Mouse (Mus musculus) lung, embryonic 14.5 days (tissue): ENCODE measurements around the gene Xrcc3. TPM values are rescaled to one million over a fixed set of nuclear protein-coding genes. Genes with fewer than 3 reads are reported as not detected.

Source experiments
- ATAC-seq: fragments of 200-750 bp; cut with Nextera tagmentation; 2 replicates; pipeline ENCODE4 v1.8.0; 2017; ENCODE audit warnings: mild to moderate bottlenecking, moderate TSS enrichment, moderate library complexity; ENCODE audit not compliant: insufficient read depth
- DNase-seq: peaks from one replicate; pipeline ENCODE4 v3.0.0-alpha.2; 2015
- H3K27ac ChIP-seq: fragments of 300-500 bp; sonication (generic); 2 replicates; pipeline ENCODE4 v1.5.1; 2014; ENCODE audit warnings: low read depth, mild to moderate bottlenecking, moderate library complexity
- H3K27me3 ChIP-seq: fragments of 300-500 bp; sonication (generic); 2 replicates; pipeline ENCODE4 v1.6.1; 2014; ENCODE audit warnings: low read length, control low read depth; ENCODE audit not compliant: insufficient read depth
- H3K36me3 ChIP-seq: fragments of 300-500 bp; sonication (generic); 2 replicates; pipeline ENCODE4 v1.6.1; 2014; ENCODE audit warnings: control low read depth; ENCODE audit not compliant: insufficient read depth
- H3K4me1 ChIP-seq: fragments of 300-500 bp; sonication (generic); 2 replicates; pipeline ENCODE4 v1.6.1; 2014; ENCODE audit warnings: antibody characterized with exemption, control low read depth; ENCODE audit not compliant: insufficient read depth
- H3K4me2 ChIP-seq: fragments of 300-500 bp; sonication (generic); 2 replicates; pipeline ENCODE4 v1.6.1; 2014; ENCODE audit warnings: mild to moderate bottlenecking
- H3K4me3 ChIP-seq: fragments of 300-500 bp; sonication (generic); 2 replicates; pipeline ENCODE4 v1.5.1; 2014; ENCODE audit warnings: low read depth, low read length
- H3K9ac ChIP-seq: fragments of 300-500 bp; sonication (generic); 2 replicates; pipeline ENCODE4 v1.6.1; 2014
- H3K9me3 ChIP-seq: fragments of 300-500 bp; sonication (generic); 2 replicates; pipeline ENCODE4 v1.6.1; 2016; ENCODE audit warnings: low read depth, low read length, control low read depth
- CTCF ChIP-seq: IDR thresholded peaks from 2 replicates; pipeline ENCODE4 v1.5.1; 2016; ENCODE audit warnings: antibody characterized with exemption, low read depth
- WGBS: fragments of 180-500 bp; shearing (Covaris S2); extraction: QIAGEN DNeasy Blood & Tissue Kit; methylation state at CpG from one replicate; pipeline ENCODE4 v1.1.7; 2014; 5-methylcytosine and 5-hydroxymethylcytosine counted together
- polyA plus RNA-seq: library from polyadenylated mRNA; unstranded; fragments of >200 nt; fragmentation: Nextera tagmentation; extraction: Ambion mirVana; gene quantifications from 2 replicates; pipeline ENCODE4 v1.2.1, GENCODE M21; 2014

Gene Xrcc3
- polyA plus RNA-seq, 1 experiment from 2014 or later = 15.7 TPM

DNA sequence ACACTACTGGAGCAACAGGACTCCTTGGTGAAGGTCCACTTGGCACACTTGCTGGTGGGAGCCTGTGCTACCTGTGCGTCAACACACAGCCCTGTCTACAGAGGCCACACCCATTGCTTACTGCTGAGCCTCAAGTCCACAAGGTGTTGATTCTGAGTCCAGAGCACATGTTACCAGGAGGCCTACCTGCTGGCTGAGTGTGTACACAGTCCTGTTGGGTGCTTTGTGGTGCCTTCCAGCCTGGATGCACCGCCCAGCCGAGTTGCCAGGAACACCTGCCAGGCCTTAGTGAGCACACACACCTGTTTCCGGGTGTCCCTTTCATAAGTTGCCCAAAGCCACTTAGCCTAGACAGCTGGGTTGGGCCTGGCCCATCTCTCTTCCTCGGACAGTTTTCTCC is 10.1 kb downstream of the Xrcc3 start:
- Histone ChIP-seq H3K4me3 (no peak overlapping the region), H3K27ac (no peak overlapping the region), H3K36me3 (peaks cover 97% of the 10 kb centered on the region), H3K4me1 (no peaks in the 10 kb centered on the region), H3K27me3 (no peaks in the 10 kb centered on the region), H3K9ac (no peak overlapping the region), H3K9me3 (no peaks in the 10 kb centered on the region), H3K4me2 (no peak overlapping the region)
- no peak; the same call in 1 of the 2 replicates for ATAC-seq
- WGBS = 74% methylated on average over 5 of the region's 5 CpGs
- DNase-seq = no peak
- no peak for TF ChIP-seq CTCF

DNA sequence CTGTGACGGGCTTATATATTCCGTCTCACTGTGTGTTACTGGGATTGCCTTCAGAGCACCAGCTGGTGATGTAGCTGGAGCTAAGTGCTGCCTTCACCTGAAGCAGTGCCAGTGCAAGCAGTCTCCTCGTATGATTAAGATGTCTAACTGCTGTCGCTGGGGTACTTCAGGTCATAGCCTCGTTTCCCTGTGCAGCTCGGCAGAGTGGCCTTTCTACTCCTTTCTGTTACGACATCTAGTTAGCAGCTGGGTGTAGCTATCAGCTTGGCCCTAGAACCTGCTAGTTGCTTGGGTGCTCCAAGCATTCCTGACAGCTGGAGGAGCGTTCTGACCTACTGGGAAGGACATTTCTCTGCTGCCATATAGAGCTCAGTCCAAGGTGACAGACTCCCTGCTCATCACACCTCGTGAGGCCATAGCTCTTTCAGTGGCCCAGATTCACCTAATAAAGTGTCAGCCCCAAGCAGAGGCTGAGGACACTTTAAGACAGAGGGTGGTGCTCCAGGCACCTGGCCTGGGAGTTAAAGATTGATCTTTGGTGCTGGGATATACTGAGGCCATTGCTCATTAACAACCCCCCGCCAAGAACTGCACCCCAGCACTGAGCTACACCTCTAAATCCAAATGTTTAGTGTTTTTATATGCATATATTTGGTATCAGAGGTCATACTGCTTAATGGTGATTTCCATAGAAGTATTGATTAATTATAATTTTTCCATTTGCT is 13.1 kb downstream of the Xrcc3 start:
- 80% methylated on average over 10 of the region's 10 CpGs for WGBS
- no peak overlapping the region for H3K4me2 ChIP-seq
- H3K9me3 ChIP-seq = no peaks in the 10 kb centered on the region
- no peak overlapping the region for H3K9ac ChIP-seq
- ATAC-seq (no peak), DNase-seq (no peak)
- H3K27ac ChIP-seq = no peak overlapping the region
- no peak overlapping the region for H3K4me3 ChIP-seq
- TF ChIP-seq CTCF = no peak
- no peaks in the 10 kb centered on the region for H3K4me1 ChIP-seq
- no peaks in the 10 kb centered on the region for H3K27me3 ChIP-seq
- peaks cover 96% of the 10 kb centered on the region for H3K36me3 ChIP-seq

DNA sequence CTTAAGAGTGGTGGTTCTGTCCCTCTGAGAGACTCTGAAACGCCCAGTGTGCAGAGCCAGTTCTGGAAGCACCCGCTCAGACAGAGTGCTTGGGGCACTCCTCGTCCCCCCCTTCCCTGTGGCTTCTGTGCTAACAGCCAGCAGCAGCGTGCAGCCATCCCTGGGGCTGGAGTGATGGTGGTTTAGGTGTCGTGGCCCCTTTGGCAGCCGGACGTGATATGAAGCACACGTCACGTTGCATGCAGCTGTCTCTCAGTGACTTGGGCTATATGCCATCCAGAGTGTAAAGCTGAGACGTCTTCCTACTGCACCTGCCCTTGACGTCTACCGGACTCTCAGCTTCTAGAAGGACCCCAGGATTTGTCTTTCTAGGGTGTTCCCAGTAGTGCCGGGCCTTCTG is 15.2 kb downstream of the Xrcc3 start:
- no peak for TF ChIP-seq CTCF
- DNase-seq (no peak), ATAC-seq (no peak)
- Histone ChIP-seq H3K9me3 (no peaks in the 10 kb centered on the region), H3K27ac (no peak overlapping the region), H3K9ac (no peak overlapping the region), H3K4me1 (no peaks in the 10 kb centered on the region), H3K36me3 (peaks cover 96% of the 10 kb centered on the region), H3K4me3 (no peak overlapping the region), H3K27me3 (no peaks in the 10 kb centered on the region), H3K4me2 (no peak overlapping the region)
- WGBS = 90% methylated on average over 13 of the region's 13 CpGs

DNA sequence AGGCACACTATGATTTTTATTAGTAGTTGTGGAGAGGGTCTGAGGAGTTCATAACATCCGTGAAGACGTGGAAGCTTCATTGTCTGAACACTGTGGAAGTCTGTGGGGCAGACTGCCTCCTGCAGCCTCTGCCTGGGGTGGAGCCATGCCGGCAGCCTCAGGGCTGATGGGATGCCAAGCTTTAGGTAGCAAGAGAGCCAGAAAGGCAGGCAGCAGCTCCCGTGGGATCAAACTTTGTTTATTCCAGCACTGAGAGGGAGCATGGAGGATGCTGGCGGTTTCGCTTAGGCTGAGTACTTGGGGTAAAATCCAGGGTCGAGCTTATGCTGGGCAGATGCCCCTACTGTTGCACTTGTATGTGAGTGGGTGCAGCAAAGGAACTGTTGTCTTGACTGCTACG is 16.4 kb downstream of the Xrcc3 start:
- Histone ChIP-seq H3K9ac (no peak overlapping the region), H3K4me2 (no peak overlapping the region), H3K27ac (no peak overlapping the region), H3K4me3 (no peak overlapping the region), H3K36me3 (peaks cover 96% of the 10 kb centered on the region), H3K9me3 (no peaks in the 10 kb centered on the region), H3K27me3 (no peaks in the 10 kb centered on the region), H3K4me1 (no peaks in the 10 kb centered on the region)
- WGBS = 81% methylated on average over 8 of the region's 8 CpGs
- ATAC-seq (no peak), DNase-seq (no peak)
- no peak for TF ChIP-seq CTCF

DNA sequence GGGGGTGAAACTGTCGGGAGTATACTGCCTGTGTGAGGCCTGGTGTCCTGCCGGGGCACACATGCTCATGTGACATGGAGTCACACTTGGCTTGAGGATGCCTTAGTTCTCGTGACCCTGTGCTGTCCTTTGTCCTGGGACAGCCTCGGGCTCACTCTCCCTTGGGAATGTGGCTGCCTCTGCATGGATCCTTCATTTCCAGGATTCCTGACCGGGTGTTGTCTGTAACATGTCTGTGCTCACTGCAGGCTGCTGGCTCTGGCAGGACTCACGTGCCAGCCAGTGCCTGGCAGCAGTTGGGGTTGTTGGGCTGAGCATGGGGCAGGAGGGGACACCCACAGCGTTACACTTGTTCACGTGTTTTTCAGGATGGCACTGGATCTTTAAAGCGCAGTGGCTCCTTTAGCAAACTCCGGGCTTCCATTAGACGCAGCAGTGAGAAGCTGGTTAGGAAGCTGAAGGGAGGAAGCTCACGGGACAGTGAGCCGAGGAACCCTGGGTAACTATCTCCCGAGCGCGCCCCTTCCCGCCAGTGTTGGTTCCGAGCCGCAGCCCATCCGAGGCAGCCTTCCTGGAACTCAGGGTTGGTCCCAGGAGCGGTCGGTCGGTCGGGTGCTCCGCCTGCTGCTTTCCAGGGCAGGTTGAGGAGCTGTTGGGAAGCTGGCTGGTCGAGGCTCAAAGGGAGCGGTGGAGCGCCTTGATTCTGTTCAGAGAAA is 18.3 kb downstream of the Xrcc3 start:
- Histone ChIP-seq H3K27ac (no peak overlapping the region), H3K9me3 (no peaks in the 10 kb centered on the region), H3K4me3 (no peak overlapping the region), H3K36me3 (peaks cover 96% of the 10 kb centered on the region), H3K27me3 (no peaks in the 10 kb centered on the region), H3K4me2 (no peak overlapping the region), H3K9ac (no peak overlapping the region), H3K4me1 (no peaks in the 10 kb centered on the region)
- no peak for DNase-seq
- 89% methylated on average over 28 of the region's 28 CpGs for WGBS
- TF ChIP-seq CTCF = no peak
- ATAC-seq = no peak

DNA sequence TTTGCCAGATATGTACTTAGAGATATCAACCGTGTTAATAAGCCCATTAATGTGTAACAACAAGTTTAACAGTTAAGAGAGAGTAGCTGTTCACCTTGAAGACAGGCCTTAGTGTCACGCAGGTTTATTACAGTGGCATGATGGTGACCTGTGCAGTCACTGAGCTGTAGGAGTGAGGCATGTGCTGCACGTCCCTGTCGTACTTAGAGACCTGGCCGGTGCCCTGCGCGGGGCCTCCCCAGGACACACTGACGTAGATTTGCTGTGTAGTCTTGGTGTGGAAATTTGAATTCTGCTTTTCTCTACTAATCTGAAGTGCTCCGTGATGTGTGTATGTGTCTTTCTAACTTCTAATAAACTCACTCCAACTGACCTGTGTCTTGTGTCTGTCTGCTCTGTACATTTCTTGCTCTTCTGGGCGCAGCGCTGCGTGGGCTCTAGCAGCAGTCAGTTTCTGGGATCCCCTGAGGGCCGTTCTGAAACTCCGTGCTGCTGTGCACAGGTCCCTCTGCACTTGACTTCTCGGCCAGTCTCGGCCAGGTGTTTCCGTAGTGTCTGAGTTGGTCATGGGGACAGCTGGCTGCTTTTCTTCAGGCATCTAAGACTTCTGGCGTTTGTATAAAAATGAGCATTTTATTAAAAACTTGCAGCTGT is 19.0 kb downstream of the Xrcc3 start:
- no peaks in the 10 kb centered on the region for H3K4me1 ChIP-seq
- no peak overlapping the region for H3K27ac ChIP-seq
- TF ChIP-seq CTCF = no peak
- ATAC-seq = no peak
- WGBS = 89% methylated on average over 18 of the region's 18 CpGs
- no peak overlapping the region for H3K4me3 ChIP-seq
- no peaks in the 10 kb centered on the region for H3K9me3 ChIP-seq
- no peak overlapping the region for H3K4me2 ChIP-seq
- H3K36me3 ChIP-seq = peaks cover 96% of the 10 kb centered on the region
- no peak for DNase-seq
- no peak overlapping the region for H3K9ac ChIP-seq
- H3K27me3 ChIP-seq = no peaks in the 10 kb centered on the region

- H3K9me3 ChIP-seq = no peaks in the 10 kb centered on the region
- H3K36me3 ChIP-seq = peaks cover 96% of the 10 kb centered on the region
- no peak overlapping the region for H3K27ac ChIP-seq
- H3K9ac ChIP-seq = no peak overlapping the region
- no peaks in the 10 kb centered on the region for H3K27me3 ChIP-seq
- 69% methylated on average over 22 of the region's 22 CpGs for whole genome bisulfite sequencing
- DNase-seq (no peak), ATAC-seq (no peak)
- H3K4me1 ChIP-seq = no peaks in the 10 kb centered on the region
- H3K4me2 ChIP-seq = no peak overlapping the region
- no peak overlapping the region for H3K4me3 ChIP-seq
- TF ChIP-seq CTCF = no peak
Measured at GRCm38 (mm10) chr12:111794102-111794501, 19.6 kb downstream of the Xrcc3 start.
